Mouse (Mus musculus) forebrain, embryonic 14.5 days (tissue): ENCODE measurements around the gene Wfdc1. TPM values are rescaled to one million over a fixed set of nuclear protein-coding genes. Genes with fewer than 3 reads are reported as not detected.

Experiments
- ATAC-seq: fragments of 200-750 bp; cut with Nextera tagmentation; 2 replicates; pipeline ENCODE4 v1.8.0; 2017; ENCODE audit warnings: mild to moderate bottlenecking, moderate library complexity
- DNase-seq: peaks from one replicate; pipeline ENCODE4 v3.0.0-alpha.2; 2015; ENCODE audit warnings: low spot score
- H3K27ac ChIP-seq: fragments of 300-500 bp; sonication (generic); 2 replicates; pipeline ENCODE4 v1.5.1; 2014; ENCODE audit warnings: low read depth, mild to moderate bottlenecking, control low read depth, low read length, moderate library complexity
- H3K27me3 ChIP-seq: fragments of 300-500 bp; sonication (generic); replicated peaks from 2 replicates; pipeline ENCODE4 v1.6.1; 2014; ENCODE audit warnings: low read length, control low read depth, mixed read lengths; ENCODE audit not compliant: control insufficient read depth, insufficient read depth
- H3K36me3 ChIP-seq: fragments of 300-500 bp; sonication (generic); 2 replicates; pipeline ENCODE4 v1.6.1; 2014; ENCODE audit warnings: low read length, control low read depth; ENCODE audit not compliant: control insufficient read depth, insufficient read depth
- H3K4me1 ChIP-seq: fragments of 300-500 bp; sonication (generic); 2 replicates; pipeline ENCODE4 v1.6.1; 2014; ENCODE audit warnings: antibody characterized with exemption, low read length, control low read depth; ENCODE audit not compliant: control insufficient read depth, insufficient read depth
- H3K4me2 ChIP-seq: fragments of 300-500 bp; sonication (generic); 2 replicates; pipeline ENCODE4 v1.6.1; 2014; ENCODE audit warnings: mild to moderate bottlenecking, control low read depth, low read length
- H3K4me3 ChIP-seq: fragments of 300-500 bp; sonication (generic); 2 replicates; pipeline ENCODE4 v1.5.1; 2014; ENCODE audit warnings: low read depth, low read length, control low read depth
- H3K9ac ChIP-seq: fragments of 300-500 bp; sonication (generic); 2 replicates; pipeline ENCODE4 v1.6.1; 2014; ENCODE audit warnings: mild to moderate bottlenecking, low read length, control low read depth, moderate library complexity
- H3K9me3 ChIP-seq: fragments of 300-500 bp; sonication (generic); replicated peaks from 2 replicates; pipeline ENCODE4 v1.6.1; 2016; ENCODE audit warnings: low read length, control low read depth, mixed read lengths; ENCODE audit not compliant: control insufficient read depth
- WGBS: fragments of 180-500 bp; shearing (Covaris S2); extraction: QIAGEN DNeasy Blood & Tissue Kit; methylation state at CpG from one replicate; pipeline ENCODE4 v1.1.7; 2014; 5-methylcytosine and 5-hydroxymethylcytosine counted together
- polyA plus RNA-seq: library from polyadenylated mRNA; unstranded; fragments of >200 nt; fragmentation: Nextera tagmentation; extraction: Ambion mirVana; gene quantifications from 2 replicates; pipeline ENCODE4 v1.2.1, GENCODE M21; 2014

Gene Wfdc1
- polyA plus RNA-seq, 1 experiment from 2014 or later, result 3.7 TPM

GRCm38 (mm10) chr8:119712226-119712625, 46.1 kb downstream of the Wfdc1 start:
- Histone ChIP-seq H3K4me1 (no peaks in the 10 kb centered on the region), H3K27ac (no peak overlapping the region), H3K4me3 (no peak overlapping the region), H3K36me3 (no peaks in the 10 kb centered on the region), H3K9me3 (no peaks in the 10 kb centered on the region), H3K27me3 (no peaks in the 10 kb centered on the region), H3K4me2 (no peak overlapping the region), H3K9ac (no peak overlapping the region)
- 84% methylated on average over 6 of the region's 6 CpGs for WGBS
- DNase-seq (no peak), ATAC-seq (no peak)

- no peak overlapping the region for H3K27ac ChIP-seq
- ATAC-seq (no peak), DNase-seq (no peak)
- H3K9me3 ChIP-seq, result no peaks in the 10 kb centered on the region
- 73% methylated on average over 5 of the region's 5 CpGs for WGBS
- no peaks in the 10 kb centered on the region for H3K36me3 ChIP-seq
- no peaks in the 10 kb centered on the region for H3K4me1 ChIP-seq
- no peak overlapping the region for H3K9ac ChIP-seq
- H3K27me3 ChIP-seq, result no peaks in the 10 kb centered on the region
- no peak overlapping the region for H3K4me2 ChIP-seq
- no peak overlapping the region for H3K4me3 ChIP-seq
Measured at GRCm38 (mm10) chr8:119713421-119713820, 47.3 kb downstream of the Wfdc1 start.

- no peak for DNase-seq
- H3K27me3 ChIP-seq, result no peaks in the 10 kb centered on the region
- whole genome bisulfite sequencing, result 82% methylated on average over 12 of the region's 12 CpGs
- H3K9me3 ChIP-seq, result no peaks in the 10 kb centered on the region
- no peak overlapping the region for H3K4me2 ChIP-seq
- no peak overlapping the region for H3K27ac ChIP-seq
- no peaks in the 10 kb centered on the region for H3K4me1 ChIP-seq
- no peak for ATAC-seq
- H3K36me3 ChIP-seq, result no peaks in the 10 kb centered on the region
- no peak overlapping the region for H3K4me3 ChIP-seq
- no peak overlapping the region for H3K9ac ChIP-seq
Measured at GRCm38 (mm10) chr8:119715221-119715620, 49.1 kb downstream of the Wfdc1 start.

- DNase-seq (no peak), ATAC-seq (no peak)
- no peak overlapping the region for H3K4me3 ChIP-seq
- no peaks in the 10 kb centered on the region for H3K36me3 ChIP-seq
- no peaks in the 10 kb centered on the region for H3K27me3 ChIP-seq
- H3K9ac ChIP-seq, result no peak overlapping the region
- H3K27ac ChIP-seq, result no peak overlapping the region
- H3K9me3 ChIP-seq, result no peaks in the 10 kb centered on the region
- H3K4me1 ChIP-seq, result no peaks in the 10 kb centered on the region
- H3K4me2 ChIP-seq, result no peak overlapping the region
Measured at GRCm38 (mm10) chr8:119716730-119717299, 50.6 kb downstream of the Wfdc1 start.

GRCm38 (mm10) chr8:119717765-119718164, 51.6 kb downstream of the Wfdc1 start:
- Histone ChIP-seq H3K4me1 (no peaks in the 10 kb centered on the region), H3K36me3 (no peaks in the 10 kb centered on the region), H3K27ac (no peak overlapping the region), H3K9ac (no peak overlapping the region), H3K4me3 (no peak overlapping the region), H3K27me3 (no peaks in the 10 kb centered on the region), H3K4me2 (no peak overlapping the region), H3K9me3 (no peaks in the 10 kb centered on the region)
- WGBS, result 66% methylated on average over 9 of the region's 9 CpGs
- no peak for ATAC-seq
- peak; percentile 19 for DNase-seq

GRCm38 (mm10) chr8:119719011-119719501, 52.9 kb downstream of the Wfdc1 start:
- Histone ChIP-seq H3K9me3 (no peaks in the 10 kb centered on the region), H3K36me3 (no peaks in the 10 kb centered on the region), H3K27me3 (no peaks in the 10 kb centered on the region), H3K4me3 (no peak overlapping the region), H3K4me1 (no peaks in the 10 kb centered on the region), H3K9ac (no peak overlapping the region), H3K4me2 (no peak overlapping the region), H3K27ac (no peak overlapping the region)
- 74% methylated on average over 12 of the region's 12 CpGs for WGBS
- DNase-seq (no peak), ATAC-seq (no peak)

GRCm38 (mm10) chr8:119722348-119722747, 56.2 kb downstream of the Wfdc1 start:
- ATAC-seq, result no peak
- no peaks in the 10 kb centered on the region for H3K27me3 ChIP-seq
- no peak for DNase-seq
- H3K9me3 ChIP-seq, result no peaks in the 10 kb centered on the region
- H3K4me2 ChIP-seq, result no peak overlapping the region
- no peaks in the 10 kb centered on the region for H3K4me1 ChIP-seq
- H3K9ac ChIP-seq, result no peak overlapping the region
- no peak overlapping the region for H3K27ac ChIP-seq
- H3K4me3 ChIP-seq, result no peak overlapping the region
- WGBS, result 54% methylated on average over 6 of the region's 6 CpGs
- no peaks in the 10 kb centered on the region for H3K36me3 ChIP-seq

- Histone ChIP-seq H3K36me3 (no peaks in the 10 kb centered on the region), H3K9ac (no peak overlapping the region), H3K4me1 (no peaks in the 10 kb centered on the region), H3K4me2 (no peak overlapping the region), H3K27ac (no peak overlapping the region), H3K9me3 (no peaks in the 10 kb centered on the region), H3K27me3 (no peaks in the 10 kb centered on the region), H3K4me3 (no peak overlapping the region)
- ATAC-seq (no peak), DNase-seq (no peak)
- WGBS, result 78% methylated on average over 4 of the region's 4 CpGs
Measured at GRCm38 (mm10) chr8:119723676-119724075, 57.5 kb downstream of the Wfdc1 start.

GRCm38 (mm10) chr8:119724596-119724995, 58.4 kb downstream of the Wfdc1 start:
- no peak for ATAC-seq
- H3K9ac ChIP-seq, result no peak overlapping the region
- WGBS, result 80% methylated on average over 6 of the region's 6 CpGs

More at GRCm38 (mm10) chr8:119724596-119724995, 58.4 kb downstream of the Wfdc1 start:
- no peak overlapping the region for H3K4me2 ChIP-seq
- no peaks in the 10 kb centered on the region for H3K27me3 ChIP-seq
- H3K9me3 ChIP-seq, result no peaks in the 10 kb centered on the region
- H3K4me1 ChIP-seq, result no peaks in the 10 kb centered on the region
- H3K4me3 ChIP-seq, result no peak overlapping the region
- no peaks in the 10 kb centered on the region for H3K36me3 ChIP-seq
- no peak overlapping the region for H3K27ac ChIP-seq
- no peak for DNase-seq
